Mouse (Mus musculus) erythroblast, embryonic 14.5 days (primary cell): Measurements from ENCODE around the gene Osbpl6.

Experiments used
- GATA1 ChIP-seq: IDR thresholded peaks from 2 replicates; pipeline ENCODE4 v1.6.1; 2012; ENCODE audit warnings: low read length, inconsistent platforms, mixed read lengths
- TAL1 ChIP-seq: IDR thresholded peaks from 3 replicates; pipeline ENCODE4 v1.6.1; 2012; ENCODE audit warnings: low read length, inconsistent platforms, mixed read lengths

DNA sequence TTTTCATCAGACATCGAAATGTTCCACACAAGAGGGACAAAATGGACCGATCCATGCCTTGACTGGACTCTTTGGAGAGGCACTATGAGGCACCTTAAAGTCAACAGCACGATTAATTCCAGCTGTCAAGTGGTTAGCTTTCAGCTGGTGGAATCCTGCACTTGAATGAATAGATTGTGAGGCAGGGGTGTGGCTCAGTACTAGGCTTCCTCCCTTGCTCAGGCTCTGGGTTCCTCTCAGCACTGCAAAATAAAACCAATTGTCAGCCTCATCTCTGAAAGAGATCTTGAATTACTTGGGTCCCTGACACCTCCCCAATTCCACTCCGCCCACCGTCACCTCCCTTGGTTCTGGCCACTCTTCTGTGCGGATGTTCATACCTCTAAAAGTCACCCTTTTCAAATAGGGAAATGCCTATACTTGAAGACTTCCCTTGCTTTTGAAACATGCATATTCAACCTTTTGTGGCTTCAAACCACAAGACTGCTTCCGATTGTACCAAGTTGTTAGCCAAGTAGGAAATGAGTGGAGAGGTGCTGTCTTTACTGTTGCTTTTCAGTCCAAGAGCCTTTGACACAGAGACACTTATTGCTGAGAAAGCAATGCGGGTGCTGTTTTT lies 160.7 kb downstream of the Osbpl6 start:
- no peak for TF ChIP-seq GATA1
- no peak for TF ChIP-seq TAL1
